12 mouse cellular contexts compared by ENCODE assay signal in the genomic region with DNA sequence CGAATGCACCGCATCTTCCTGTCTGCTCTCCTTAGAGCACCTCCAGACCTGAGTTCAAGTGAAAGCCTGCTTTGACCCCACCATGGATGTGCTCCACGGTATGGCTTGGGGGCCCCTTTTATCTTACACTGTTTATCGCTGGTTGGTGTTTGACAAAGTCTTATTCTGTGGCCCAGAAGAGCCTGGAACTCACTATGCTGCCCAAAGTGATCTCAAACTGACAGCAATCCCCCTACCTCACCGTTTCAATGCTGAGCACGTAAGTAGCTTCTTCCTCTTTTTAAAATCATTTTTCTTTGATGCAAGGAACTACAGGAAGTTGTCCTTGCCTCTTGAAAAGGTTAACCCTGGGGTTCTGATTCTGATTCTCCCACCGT.
A peak's percentile ranks its signal among the peaks of the same experiment; 100 is the strongest.
DNase-seq lines count a peak whose midpoint lies in the region; ATAC-seq and TF ChIP-seq lines count a peak whose summit lies in the region.
"Had no signal": no experiment of that assay in that cellular context is flagged by ENCODE, and none has a peak within 500 bp of the region (broad histone marks: within the 10 kb centered on the region; RNA-seq: fewer than 3 reads in every experiment).

No protein-coding gene starts in this region.

- peak overlapping the region; percentile 57; the same call in 1 of the 2 replicates for H3K4me3 ChIP-seq in gastrocnemius, adult 2 months
- H3K4me3 ChIP-seq in embryonic fibroblast, embryonic 13.5 days (ENCODE audit: insufficient read depth, low read length): no peak overlapping the region
- no peak overlapping the region for H3K4me3 ChIP-seq in liver, embryonic 15.5 days (replicated peaks)

- DNase-seq in gastrocnemius, adult 2 months: no peak
- DNase-seq in gastrocnemius, postnatal 4 days (ENCODE audit: low spot score in 2 of 2): no peak
- peak; percentile 1 for DNase-seq in splenic B cell, adult 2 months (ENCODE audit: low read depth, low spot score)
- DNase-seq in embryo, embryonic 10.5 days (ENCODE audit: low spot score): no peak
- DNase-seq in layer of hippocampus, adult 8-10 months (ENCODE audit: low spot score in 2 of 2): no peak
- DNase-seq: cerebellum, postnatal 25 days; retina, postnatal 1 day had no signal

- ATAC-seq in liver, embryonic 15.5 days (ENCODE audit: insufficient read depth): peak; percentile 27; the same call in 1 of the 2 replicates
- ATAC-seq in frontal cortex, adult (ENCODE audit: low TSS enrichment): no peak
- ATAC-seq: hindbrain, postnatal 0 days had no signal

- no peak for TF ChIP-seq POLR2A in embryonic fibroblast, embryonic 13.5 days (IDR thresholded peaks at IDR 0.05; ENCODE audit: low read depth, low read length)

- H3K9me3 ChIP-seq in liver, embryonic 15.5 days (replicated peaks): no peaks in the 10 kb centered on the region

- no peak overlapping the region for H3K9ac ChIP-seq in liver, embryonic 15.5 days

- peak overlapping the region; percentile 41 for H3K4me2 ChIP-seq in liver, embryonic 15.5 days

- peak overlapping the region; percentile 75 for H3K27ac ChIP-seq in gastrocnemius, adult 2 months
- peak overlapping the region; percentile 80 for H3K27ac ChIP-seq in embryonic fibroblast, embryonic 13.5 days (ENCODE audit: insufficient read depth, low read length)
- H3K27ac ChIP-seq in liver, embryonic 15.5 days (replicated peaks): peak overlapping the region; percentile 38; the same call in 1 of the 2 replicates
- H3K27ac ChIP-seq: hindbrain, postnatal 0 days had no signal

- 27% methylated on average over 7 of the region's 7 CpGs for WGBS in liver, embryonic 15.5 days (ENCODE audit: insufficient replicate concordance)

- no peak for TF ChIP-seq CTCF in gastrocnemius, adult 2 months (IDR thresholded peaks at IDR 0.05)
- no peak for TF ChIP-seq CTCF in embryonic fibroblast, embryonic 13.5 days (IDR thresholded peaks at IDR 0.05; ENCODE audit: borderline replicate concordance, insufficient read depth, low read length)

- H3K27me3 ChIP-seq in liver, embryonic 15.5 days: no peaks in the 10 kb centered on the region
- no peaks in the 10 kb centered on the region for H3K27me3 ChIP-seq in splenic B cell, adult 2 months (ENCODE audit: control insufficient read depth, insufficient read depth, low read length, poor library complexity, severe bottlenecking)

- intact Hi-C loops in gastrocnemius, adult 2 months (cut with DNase I): no loop called here

- H3K4me1 ChIP-seq in embryonic fibroblast, embryonic 13.5 days (ENCODE audit: control insufficient read depth, insufficient read depth, low read length): peaks cover 5% of the 10 kb centered on the region; the same call in 1 of the 2 replicates
- peaks cover 6% of the 10 kb centered on the region; the same call in 1 of the 2 replicates for H3K4me1 ChIP-seq in liver, embryonic 15.5 days (replicated peaks)

- H3K36me3 ChIP-seq in liver, embryonic 15.5 days (replicated peaks): no peaks in the 10 kb centered on the region
- no peaks in the 10 kb centered on the region for H3K36me3 ChIP-seq in splenic B cell, adult 2 months (ENCODE audit: control insufficient read depth, insufficient read depth, low read length, poor library complexity, severe bottlenecking)
- H3K36me3 ChIP-seq: G1E had no signal
